Mouse (Mus musculus) embryonic fibroblast, embryonic 13.5 days (primary cell): ENCODE results near the gene Rras. TPM values are rescaled to one million over a fixed set of nuclear protein-coding genes. Genes with fewer than 3 reads are reported as not detected.
A peak's percentile ranks its signal among the peaks of the same experiment; 100 is the strongest.

Experiments used
- H3K27ac ChIP-seq: 2 replicates; pipeline ENCODE4 v1.5.1; 2012; ENCODE audit warnings: low read length, control low read depth, inconsistent platforms; ENCODE audit not compliant: insufficient read depth
- H3K4me1 ChIP-seq: 2 replicates; pipeline ENCODE4 v1.6.1; 2011; ENCODE audit warnings: low read length; ENCODE audit not compliant: control insufficient read depth, insufficient read depth
- H3K4me3 ChIP-seq: 2 replicates; pipeline ENCODE4 v1.5.1; 2011; ENCODE audit warnings: mild to moderate bottlenecking, control low read depth, low read length; ENCODE audit not compliant: insufficient read depth
- CTCF ChIP-seq: IDR thresholded peaks from 2 replicates; pipeline ENCODE4 v1.5.1; 2011; ENCODE audit warnings: mild to moderate bottlenecking, control low read depth, low read length, moderate library complexity, borderline replicate concordance; ENCODE audit not compliant: insufficient read depth
- POLR2A ChIP-seq: IDR thresholded peaks from 2 replicates; pipeline ENCODE4 v1.6.1; 2011; ENCODE audit warnings: low read depth, mild to moderate bottlenecking, control low read depth, low read length, moderate library complexity
- polyA plus RNA-seq: library from polyadenylated mRNA; stranded (reverse); fragments of >200 nt; gene quantifications from 2 replicates; pipeline ENCODE4 v1.2.4, GENCODE M21; 2011; ENCODE audit warnings: low read depth; ENCODE audit not compliant: missing spikeins, insufficient read length

Rras gene
- polyA plus RNA-seq, 1 experiment = 83.0 TPM

DNA sequence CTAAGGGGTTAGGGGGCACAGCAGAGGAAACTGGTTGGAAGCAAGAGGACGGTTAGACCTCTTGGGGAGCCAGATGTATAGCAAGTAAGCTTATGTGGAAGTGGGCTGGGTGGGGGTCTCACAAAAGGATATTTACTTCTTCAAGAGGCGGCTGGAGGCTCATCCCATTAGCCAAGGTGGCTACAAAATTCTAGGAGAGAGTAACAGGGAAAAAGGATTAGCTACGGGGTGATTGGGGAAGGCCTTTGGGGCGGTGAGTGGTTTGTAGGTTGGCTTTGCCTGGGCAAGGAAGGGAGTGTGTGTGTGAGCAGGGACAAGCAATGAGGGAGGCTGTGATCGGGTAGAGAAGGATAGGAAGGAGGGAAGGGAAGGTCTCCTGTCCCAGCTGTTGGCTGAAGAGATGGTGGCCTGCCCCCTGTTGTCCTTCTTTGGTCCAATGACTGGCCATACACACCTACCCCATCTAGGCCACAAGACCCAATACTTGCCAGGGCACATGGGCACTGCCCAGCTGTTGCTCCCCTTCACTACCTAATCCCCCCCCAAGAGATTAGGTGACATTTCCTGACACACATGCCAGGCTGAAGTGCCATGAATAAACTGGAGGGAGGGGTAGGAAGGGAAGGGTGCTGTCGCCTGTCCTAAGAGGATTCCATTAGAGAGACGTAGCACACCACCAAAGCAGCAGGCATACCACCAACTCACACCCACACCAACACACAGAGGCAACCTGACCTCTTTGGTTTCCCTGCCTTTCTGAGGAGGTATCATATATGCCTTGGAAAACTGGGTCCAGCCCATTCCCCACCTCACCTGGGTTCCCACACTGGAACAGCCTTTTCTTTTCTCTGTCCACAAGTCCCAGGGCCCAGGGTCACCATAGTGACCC is 33.6 kb upstream of the Rras start:
- H3K4me3 ChIP-seq = peak overlapping the region; percentile 95; the same call in 1 of the 2 replicates
- TF ChIP-seq CTCF (no peak), POLR2A (no peak)
- H3K4me1 ChIP-seq = no peaks in the 10 kb centered on the region
- H3K27ac ChIP-seq = peak overlapping the region; percentile 15

DNA sequence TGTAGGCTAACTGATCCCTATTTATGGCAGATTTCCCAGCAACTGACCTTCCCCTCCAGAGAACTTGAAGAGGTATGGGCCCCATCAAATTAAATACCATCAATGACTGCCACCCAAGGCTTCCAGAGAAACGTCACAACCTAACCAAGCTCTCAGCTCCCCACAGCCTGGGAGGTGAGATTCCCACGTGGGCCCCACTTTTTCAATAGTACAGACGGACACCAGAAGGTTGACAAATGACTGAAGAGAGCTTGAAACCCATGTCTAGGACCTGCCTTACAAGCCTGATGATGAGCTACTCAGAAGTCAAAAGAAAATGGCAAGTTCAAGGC is 33.0 kb upstream of the Rras start:
- no peak for TF ChIP-seq POLR2A
- no peak for TF ChIP-seq CTCF
- peak overlapping the region; percentile 95 for H3K4me3 ChIP-seq
- H3K27ac ChIP-seq = no peak overlapping the region
- H3K4me1 ChIP-seq = no peaks in the 10 kb centered on the region

DNA sequence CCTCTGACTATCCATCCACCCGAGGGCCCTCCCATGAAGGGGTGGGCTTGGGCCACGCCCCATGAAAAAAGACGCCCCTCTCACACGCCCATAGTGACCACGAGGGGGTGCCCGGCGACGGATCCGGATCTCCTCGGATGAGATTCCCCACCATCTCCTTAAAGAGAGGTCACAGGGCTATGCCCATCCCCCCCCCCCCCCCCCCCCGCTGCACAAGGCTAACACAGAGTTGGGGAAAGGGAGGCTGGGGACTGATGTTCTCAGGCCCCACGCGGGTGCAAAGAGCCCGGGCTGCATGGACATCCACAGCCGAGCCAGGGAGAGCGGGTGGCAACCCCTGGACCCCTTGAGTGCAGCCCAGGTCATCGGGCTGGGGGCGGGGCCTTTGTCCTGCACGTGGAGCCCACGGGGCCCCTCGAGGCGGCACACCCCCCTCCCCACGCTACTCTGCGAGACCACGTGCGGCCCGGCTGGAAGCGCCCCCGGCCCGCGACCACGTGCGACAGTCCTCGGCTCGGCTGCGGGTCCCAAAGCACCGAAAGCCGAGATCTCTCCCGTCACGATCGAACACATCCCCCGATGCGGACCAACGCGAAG is 32.1 kb upstream of the Rras start:
- TF ChIP-seq CTCF = no peak
- no peak for TF ChIP-seq POLR2A
- H3K27ac ChIP-seq = peak overlapping the region; percentile 87
- H3K4me3 ChIP-seq = peak overlapping the region; percentile 95
- H3K4me1 ChIP-seq = no peaks in the 10 kb centered on the region

DNA sequence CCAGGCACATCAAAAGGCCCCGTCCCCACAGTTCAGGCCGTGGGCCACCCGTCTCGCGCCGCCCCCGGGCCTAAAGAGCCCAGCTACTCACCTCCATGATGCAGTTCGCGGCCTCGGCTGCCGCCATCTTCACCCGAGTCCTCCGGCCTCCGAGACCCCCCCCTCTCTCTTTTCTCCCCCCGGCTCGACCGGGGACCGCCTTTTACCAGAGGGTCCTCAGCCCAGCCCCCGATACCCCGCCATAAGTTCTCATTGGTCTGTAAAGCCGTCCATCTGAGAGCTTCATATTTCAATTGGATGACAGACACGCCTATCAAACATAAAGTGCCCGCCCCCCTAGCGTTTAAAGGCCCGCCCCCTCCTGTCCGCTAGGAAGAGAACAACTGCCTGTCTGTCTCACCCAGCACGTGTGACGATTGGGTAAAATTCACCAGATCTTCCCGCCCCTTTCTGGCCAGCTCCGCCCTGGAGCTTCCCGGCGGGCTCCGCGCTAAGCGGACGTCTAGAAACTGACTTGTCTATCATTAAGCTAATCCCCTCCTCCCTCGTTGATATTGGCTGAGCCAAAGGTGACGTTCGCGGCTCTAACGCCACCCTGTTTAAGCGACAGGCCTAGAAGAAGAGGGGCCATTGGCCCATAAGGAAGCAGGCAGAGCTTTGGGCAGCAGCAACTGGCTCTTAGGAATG is 31.4 kb upstream of the Rras start, which contains the start of gene Prmt1:
Gene Prmt1 (minus strand): TSS at position 377 of the 687 bp plus-strand sequence.
- peak within 1 kb of the TSS; percentile 95 for H3K4me3 ChIP-seq
- H3K27ac ChIP-seq = peak within 1 kb of the TSS; percentile 87
- TF ChIP-seq POLR2A (peak; percentile 83), CTCF (no peak)
- no peaks in the 10 kb centered on the region for H3K4me1 ChIP-seq

DNA sequence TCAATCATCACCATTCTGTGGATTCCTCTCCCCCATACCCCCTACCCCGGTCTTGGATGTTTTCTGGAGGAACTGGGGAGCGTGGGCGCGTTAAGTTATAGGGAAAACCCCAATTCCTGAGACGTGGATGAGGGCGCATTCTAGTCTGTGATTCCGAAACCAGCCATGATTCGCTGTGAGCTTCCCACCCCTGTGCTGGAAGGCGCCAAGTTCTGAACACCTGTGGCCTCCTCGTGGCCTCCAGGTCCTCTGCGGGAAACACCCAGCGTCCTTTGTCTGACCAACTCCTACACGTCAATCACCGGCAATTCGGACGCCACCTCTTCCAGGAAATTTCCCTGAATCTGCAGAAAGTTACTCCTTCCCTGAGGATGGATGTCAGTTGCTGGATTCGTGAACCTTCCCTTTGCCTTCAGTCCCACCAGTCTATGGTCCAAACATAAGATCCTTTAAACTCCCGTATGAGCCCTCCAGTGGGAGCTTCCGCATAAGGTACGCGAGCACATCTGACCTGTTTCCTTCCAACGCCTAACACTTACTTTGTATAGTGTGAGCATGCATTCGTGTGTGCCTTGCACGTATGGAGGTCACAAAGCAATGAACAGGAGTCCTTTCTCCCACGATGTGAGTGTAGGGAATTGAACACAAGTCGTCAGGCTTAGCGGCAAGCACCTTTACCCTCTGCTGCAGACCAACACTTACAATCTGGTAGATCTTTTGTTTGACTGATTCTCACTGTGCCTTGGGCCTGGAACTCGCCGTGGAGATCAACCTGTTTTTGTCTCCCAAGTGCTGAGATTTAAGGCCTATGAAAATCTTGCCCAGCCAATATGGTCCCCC is 30.7 kb upstream of the Rras start:
- peak overlapping the region; percentile 85 for H3K27ac ChIP-seq
- TF ChIP-seq CTCF (no peak), POLR2A (peak; percentile 82)
- H3K4me1 ChIP-seq = no peaks in the 10 kb centered on the region
- peak overlapping the region; percentile 79 for H3K4me3 ChIP-seq

DNA sequence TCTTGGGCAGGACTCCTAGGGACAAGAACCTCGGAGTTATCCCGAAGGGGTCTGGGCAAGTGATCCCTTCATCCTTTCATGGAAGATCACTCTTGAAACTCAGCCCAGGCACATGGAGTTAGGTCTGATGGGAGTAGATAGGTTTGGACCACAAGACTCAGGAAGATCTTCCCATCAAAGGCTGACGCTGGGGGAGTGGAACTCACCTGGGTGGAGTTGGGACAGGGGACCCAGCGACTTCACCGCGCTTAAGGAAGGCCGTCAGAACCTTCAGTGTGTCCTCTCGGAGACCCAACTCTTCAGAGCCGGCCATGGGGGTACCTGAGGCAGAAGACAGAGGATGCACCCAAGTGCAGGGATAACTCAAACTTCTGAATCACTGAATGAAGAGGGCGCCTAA is 21.1 kb upstream of the Rras start:
- TF ChIP-seq CTCF (no peak), POLR2A (no peak)
- H3K27ac ChIP-seq = 0 out of 2 replicates have a peak overlapping the region, but pooled peaks have one; percentile 8
- peak overlapping the region; percentile 85 for H3K4me3 ChIP-seq
- 0 out of 2 replicates have a peak, but pooled peaks cover 3% of the 10 kb centered on the region for H3K4me1 ChIP-seq

DNA sequence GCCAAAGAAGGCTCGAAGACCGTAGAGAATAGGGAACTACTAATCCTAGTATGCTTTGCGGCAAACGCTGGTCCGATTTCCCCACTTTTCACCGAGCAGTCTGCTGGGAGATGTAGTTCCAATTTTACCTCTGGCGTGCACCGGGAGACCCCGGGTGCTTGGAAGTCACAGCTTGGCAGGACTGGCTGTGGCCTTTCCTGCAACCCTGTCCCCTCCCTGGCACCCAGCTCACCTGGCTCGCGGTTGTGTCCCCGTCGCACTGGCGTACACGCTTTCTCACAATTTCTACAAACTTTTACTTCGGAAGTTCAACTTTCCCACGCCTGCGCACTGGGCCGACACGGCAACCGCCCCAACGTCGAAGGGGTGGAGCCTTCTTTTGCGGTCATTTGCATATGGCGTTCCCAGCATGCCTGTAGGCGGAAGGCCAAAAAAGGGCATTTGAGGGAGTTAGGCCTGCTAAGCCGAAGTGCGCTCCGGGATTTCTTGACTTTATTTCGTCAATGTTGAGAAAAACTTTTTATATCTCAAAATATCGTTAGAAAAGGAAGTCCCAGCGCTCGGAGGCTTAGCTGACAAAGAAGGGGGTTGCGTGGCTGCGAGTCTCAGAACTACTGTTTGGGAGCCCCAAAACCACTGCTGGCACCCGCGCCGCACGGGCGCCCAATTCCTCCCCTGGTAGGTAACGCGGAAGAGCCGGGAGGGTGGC is 20.4 kb upstream of the Rras start, which contains the start of gene Irf3:
Gene Irf3 (plus strand): TSS at position 418 of the 709 bp plus-strand sequence.
- TF ChIP-seq POLR2A = peak; percentile 87
- TF ChIP-seq CTCF = no peak
- peak within 1 kb of the TSS; percentile 81 for H3K27ac ChIP-seq
- peak within 1 kb of the TSS; percentile 85 for H3K4me3 ChIP-seq
- peaks cover 3% of the 10 kb centered on the region; the same call in 1 of the 2 replicates for H3K4me1 ChIP-seq

DNA sequence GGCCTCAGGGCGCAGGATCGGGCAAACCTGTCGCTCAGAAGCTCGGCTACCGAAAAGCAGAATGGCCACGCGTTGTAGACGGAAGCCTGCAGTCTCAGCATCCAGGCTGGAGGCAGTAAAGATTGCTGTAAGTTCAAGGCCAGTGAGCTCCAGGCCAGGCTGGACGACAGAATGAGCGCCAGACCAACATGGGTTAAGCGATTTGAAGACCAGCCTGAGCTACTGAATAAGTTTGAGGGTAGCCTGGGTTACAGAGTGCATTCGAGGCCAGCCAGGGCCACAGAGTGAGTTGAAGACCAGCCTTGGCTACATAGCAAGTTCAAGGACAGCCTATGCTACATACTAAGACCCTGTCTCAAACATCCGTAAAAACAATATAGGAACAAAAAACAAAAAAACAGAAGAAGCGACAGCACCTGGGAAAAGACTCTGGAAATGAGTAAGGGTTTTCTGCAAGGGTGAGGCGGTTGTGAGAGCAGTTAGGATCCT is 19.8 kb upstream of the Rras start:
- Histone ChIP-seq H3K4me1 (peaks cover 3% of the 10 kb centered on the region; the same call in 1 of the 2 replicates), H3K4me3 (peak overlapping the region; percentile 81), H3K27ac (peak overlapping the region; percentile 81)
- TF ChIP-seq POLR2A = no peak; the same call in 1 of the 2 replicates
- no peak for TF ChIP-seq CTCF
